Mouse (Mus musculus) bone marrow, adult 2 months (tissue): Measurements from ENCODE around the gene Krt79.

Experiments used
- CTCF ChIP-seq: fragments of 200-500 bp; IDR thresholded peaks from 2 replicates; pipeline ENCODE4 v1.5.1; 2011; ENCODE audit warnings: low read length, control low read depth; ENCODE audit not compliant: control insufficient read depth, insufficient read depth
- POLR2A ChIP-seq: fragments of 200-500 bp; IDR thresholded peaks from 2 replicates; pipeline ENCODE4 v1.6.1; 2011; ENCODE audit warnings: low read depth, mild to moderate bottlenecking, control low read depth, low read length, borderline replicate concordance; ENCODE audit not compliant: control insufficient read depth

- TF ChIP-seq CTCF (no peak), POLR2A (no peak)
Observed at GRCm38 (mm10) chr15:101980849-101981248, 40.7 kb upstream of the Krt79 start.
